Mouse (Mus musculus): ENCODE measurements around the gene Sept12.

Gene Sept12

DNA sequence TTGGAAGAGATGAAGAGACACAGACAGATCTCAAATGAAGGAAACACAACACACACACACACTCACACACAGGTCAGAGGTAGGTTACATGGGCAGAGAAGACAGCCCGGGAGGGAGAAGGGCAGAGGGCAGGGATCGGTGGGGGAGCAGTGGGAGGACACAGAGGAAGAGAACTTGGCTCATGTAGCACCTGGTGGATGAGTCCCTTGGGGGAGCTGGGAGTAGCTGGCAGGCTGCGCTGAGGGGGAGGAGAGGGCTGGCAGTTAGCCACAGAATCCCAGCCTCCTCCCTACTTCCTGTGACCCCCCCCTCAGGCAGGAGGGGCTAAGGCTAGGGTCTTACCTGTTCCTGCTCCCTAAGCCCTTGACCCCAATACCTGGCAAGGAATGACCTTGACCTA is at the start of gene Sept12:
TSS of gene Sept12 (minus strand) at position 300 of the 400 bp plus-strand sequence.
- DNase-seq (ENCODE audit: extremely low read depth, low read depth, low spot score) = no peak

DNA sequence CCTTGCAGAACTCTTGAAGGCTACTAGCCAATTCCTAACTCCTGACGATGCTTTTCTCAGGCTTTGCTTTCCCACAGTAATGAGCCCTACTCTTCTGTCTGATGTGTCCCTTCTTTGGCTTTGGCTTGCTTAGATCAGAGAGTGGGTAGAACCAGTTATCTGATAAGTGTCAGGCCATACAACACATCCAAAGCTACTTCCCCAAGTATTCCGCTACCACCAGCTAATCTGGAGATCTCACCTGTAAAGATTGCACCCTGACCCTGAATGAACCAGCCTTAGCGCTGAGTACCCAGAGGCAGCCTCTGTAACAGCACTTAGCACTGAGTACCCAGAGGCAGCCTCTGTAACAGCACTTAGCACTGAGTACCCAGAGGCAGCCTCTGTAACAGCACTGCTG is 47.7 kb upstream of the Sept12 start:
- DNase-seq (ENCODE audit: extremely low read depth, low read depth, low spot score) = no peak

DNA sequence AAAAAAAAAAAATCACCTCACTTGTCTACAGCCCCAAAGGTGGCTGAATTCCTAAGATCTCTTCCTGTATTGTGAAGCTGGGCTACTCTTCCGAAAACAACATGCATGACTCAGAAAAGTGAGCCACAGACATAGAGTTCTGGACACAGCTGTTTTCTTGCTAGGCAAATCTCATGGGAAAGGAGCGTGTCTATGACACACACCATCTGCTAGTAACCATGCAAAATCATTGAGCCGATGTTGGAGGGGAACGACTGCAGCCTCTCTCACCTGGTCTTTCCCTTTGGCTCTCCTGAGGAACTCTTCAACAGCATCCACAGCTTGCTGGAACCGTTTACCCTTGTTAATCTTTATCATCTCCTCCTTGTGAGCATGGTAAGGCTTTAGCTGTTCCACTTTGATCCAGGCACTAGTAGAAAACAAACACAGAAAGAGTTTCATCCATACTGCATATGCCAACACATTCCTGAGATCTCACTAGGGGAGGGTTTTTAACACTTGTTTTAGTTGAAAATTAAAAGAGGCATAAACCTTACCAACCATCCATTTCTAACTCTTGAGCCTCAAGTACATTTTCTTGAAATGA is 39.1 kb upstream of the Sept12 start:
- no peak for DNase-seq (ENCODE audit: extremely low read depth, low read depth, low spot score)

DNA sequence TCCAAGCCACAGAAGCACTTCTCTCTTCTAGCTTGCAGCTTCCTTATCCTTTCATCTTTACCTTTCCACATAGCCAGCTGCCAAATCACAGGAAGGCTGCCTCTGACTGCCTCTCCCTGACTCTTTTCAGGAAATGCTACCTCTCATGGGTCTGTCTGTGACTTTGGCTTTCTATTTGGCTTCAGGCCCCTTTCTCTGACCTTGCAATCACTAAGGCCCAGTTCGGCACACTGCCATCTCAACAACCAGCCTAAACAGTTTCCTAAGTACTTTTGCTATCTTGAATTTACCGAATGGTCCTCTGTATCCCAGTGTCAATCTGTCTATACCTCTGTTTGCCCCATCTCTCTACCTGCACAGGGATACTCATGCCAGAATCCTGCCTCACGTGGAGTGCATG is 37.9 kb upstream of the Sept12 start:
- no peak for DNase-seq (ENCODE audit: extremely low read depth, low read depth, low spot score)

DNA sequence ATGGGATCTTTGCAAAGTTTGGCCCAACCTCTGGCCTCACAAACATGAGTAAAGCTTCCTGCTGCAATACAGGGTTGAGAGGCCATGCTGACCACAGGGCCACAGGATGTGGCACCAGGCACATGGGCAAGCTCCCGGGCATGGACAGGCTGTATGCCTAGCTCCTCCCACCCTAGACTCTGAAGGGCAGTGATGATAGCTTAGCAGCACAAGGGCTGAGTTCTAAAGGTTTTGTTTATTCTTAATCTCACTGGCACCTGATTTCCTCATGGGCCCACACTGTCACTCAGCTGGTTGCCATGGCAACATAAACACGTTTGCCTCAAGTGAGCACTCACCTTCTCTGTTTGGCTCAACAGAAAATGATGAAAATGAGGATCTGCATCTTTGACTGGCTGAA is 32.2 kb upstream of the Sept12 start:
- no peak for DNase-seq (ENCODE audit: extremely low read depth, low read depth, low spot score)

DNA sequence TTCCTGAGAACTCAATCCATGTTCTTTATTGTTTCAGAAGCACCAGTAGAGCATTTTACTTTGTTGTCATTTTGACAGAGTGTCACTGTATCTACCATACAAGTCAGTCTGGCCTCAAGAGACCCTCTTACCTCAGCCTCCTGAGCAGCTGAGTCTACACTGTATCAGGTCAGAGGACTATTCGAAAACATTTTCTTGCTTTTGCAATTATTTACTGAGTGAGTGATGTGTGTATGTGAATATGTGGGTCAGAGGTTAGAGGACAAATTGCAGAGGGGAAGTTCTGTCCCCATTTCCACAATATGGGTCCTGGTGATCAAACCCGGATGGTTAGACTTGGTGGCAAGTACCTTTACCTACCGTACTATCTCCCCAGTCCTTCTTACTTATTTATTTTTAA is 26.4 kb upstream of the Sept12 start:
- DNase-seq (ENCODE audit: extremely low read depth, low read depth, low spot score) = no peak

DNA sequence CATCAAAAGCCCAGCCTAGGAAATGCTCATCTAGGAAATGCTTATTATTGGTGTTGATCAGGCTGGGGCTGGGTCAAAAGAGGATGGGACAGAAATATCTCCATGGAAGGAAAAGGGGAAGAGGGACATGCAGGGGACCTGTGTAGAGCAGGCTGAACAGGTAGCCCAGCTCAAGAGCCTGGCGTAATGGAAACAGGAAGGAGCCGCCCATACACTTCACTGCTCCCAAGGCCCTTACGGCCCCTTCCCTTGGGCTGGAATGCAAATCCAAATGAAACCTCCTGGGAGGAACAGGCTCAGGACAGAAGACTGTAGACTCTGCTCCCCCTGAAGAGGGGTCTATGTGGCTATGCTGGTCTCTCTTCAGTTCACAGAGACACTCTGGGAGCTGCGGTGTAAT is 16.9 kb upstream of the Sept12 start:
- no peak for DNase-seq (ENCODE audit: extremely low read depth, low read depth, low spot score)

DNA sequence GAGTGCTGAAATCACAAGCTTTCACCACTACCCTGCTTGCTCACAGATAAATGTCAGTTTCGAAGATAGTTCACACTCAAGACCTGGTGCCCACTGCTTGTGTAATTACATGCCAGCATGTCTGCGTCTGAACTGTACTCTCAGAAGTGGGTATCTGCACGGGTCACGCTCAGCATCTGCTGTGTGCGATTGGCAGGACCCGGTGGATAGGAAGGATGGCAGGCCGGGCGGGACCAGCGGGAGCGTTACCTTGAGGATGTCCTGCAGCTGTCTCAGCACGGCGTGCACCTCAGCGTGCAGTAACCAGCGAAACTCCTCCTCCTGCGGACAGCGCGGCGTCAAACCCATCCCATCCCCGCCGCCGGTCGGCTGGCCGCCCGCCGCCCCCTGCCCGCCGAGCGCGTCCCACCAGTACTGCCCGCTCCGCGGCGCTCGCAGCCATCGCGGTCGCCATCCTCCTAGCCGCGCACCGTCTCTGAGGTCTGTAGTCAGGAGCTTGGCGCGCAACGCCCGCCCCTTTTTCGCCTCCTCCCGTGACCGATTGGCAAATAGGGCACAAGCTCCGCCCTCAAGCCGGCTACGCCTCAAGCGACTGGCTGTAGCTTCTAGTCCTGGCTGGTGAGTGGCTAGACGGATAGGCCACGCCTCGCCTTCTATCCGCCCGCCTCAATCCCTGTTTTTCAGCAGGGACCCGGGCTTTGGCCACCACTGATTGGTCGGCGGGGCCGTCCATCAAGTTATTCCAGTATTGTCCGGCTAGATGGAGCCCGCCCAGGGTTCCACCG is 15.6 kb upstream of the Sept12 start, which contains the start of gene Rogdi:
TSS of gene Rogdi (minus strand) at position 500 of the 785 bp plus-strand sequence.
- DNase-seq (ENCODE audit: extremely low read depth, low read depth, low spot score) = peak; percentile 86

DNA sequence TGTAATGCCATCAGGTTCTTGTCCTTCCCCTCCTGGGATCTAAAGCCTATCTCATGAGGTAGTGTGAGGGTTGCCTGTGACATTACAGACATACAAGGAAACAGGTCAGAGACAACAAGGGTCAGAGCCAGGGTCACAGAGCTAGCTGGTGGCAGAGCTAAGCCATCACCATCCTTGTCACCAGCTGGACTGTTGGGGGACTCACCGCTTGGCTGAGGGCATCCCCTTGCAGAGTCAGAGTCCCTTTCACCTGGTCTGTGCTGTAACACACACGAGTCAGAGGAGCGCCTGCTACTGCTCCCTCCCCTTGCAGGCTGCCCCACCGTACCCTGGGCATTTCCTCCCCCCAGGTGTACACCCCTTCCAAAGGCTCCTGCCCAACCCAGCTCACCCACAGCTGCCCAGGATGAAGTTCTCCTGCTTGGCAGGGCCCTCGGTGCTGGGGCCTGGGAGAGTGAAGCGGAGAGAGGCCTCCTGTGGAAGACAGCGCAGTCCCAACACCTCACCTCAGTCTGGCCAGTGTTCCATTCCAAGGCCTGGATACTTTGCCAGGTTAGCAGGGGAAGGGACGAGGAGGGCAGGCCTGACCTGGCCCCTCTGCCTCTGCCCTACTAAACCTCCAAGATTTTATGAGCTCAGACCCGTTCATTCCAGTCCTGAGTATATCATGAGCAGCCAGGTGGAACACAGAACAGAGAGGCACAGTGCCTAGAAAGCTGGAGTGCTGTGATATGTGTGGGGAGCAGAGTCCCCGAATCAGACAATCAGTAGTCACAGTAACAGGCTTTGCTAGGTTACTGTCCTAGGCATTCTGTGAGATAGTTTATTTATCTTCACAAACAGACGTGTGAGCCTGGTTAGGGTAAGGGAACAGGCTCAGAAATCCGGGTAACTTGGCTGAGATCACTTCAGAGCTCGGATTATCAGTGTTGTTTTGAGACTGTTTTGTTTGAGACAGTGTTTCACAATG is 14.7 kb upstream of the Sept12 start:
- DNase-seq (ENCODE audit: extremely low read depth, low read depth, low spot score) = no peak

DNA sequence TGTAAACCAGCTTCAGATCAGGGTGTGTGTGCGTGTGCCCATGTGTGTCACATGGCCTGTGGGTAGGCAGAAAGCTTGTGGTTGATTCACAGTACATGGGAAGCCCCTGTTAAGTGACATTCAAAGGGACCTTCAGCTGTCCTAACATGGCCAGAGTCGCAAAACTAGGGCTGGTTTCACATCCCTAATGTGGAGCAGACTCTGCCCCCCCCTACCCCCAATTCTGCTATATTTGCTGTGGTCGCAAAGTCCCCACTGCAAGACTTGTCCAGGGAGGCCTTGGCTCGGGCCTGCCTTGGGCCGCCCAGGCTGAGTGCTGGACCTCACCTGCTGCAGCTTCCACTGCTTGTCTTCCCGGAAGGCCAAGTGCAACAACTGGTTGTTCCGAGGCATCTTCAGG is 13.6 kb upstream of the Sept12 start:
- no peak for DNase-seq (ENCODE audit: extremely low read depth, low read depth, low spot score)

DNA sequence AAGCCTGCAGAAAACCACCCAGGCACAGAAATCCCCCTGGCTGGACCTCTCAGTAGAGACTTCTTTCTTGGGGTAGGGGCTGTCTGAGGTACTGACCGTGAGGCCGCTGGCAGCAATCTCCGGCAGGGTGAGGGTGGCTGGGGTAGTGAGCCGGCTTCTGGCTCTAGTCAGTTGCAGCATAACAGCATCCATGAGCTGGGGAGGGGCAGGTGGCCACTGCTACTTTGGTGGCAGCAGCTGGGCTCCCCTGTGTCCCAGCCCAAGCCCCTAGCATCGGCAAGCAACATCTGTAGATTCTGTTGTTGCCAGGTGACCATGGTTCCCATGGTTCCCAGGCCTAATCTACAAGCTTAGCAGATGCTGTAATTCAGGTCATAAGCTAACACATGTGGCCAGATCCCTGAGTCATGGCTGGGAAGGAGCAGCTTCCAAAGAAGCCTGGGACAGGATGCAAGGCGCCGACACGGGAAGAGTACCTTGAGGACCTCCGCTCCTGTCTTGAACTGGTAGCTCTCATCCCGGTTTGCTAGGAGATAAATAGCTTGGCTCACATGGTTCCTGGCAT is 12.8 kb upstream of the Sept12 start:
- DNase-seq (ENCODE audit: extremely low read depth, low read depth, low spot score) = no peak

DNA sequence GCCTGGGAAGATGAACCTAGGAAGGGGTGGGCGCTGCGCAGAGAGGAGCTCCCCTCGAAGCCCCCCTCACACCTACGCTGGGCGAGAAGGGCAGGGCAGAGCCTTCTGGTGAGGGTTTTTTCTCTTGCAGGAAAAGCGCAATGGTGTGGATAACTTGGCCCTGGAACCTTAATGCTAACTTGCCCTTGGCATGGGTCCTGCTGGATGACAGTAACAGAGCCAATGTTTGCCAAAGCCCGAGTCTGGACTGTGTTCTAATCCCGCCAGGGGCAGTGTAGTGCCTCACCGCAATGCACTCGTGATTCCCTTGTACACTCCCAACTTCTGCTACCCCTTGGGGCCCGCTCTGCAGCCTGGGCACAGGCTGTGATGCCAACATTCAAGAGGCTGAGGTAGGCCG is 10.4 kb upstream of the Sept12 start:
- DNase-seq (ENCODE audit: extremely low read depth, low read depth, low spot score) = peak; percentile 26

DNA sequence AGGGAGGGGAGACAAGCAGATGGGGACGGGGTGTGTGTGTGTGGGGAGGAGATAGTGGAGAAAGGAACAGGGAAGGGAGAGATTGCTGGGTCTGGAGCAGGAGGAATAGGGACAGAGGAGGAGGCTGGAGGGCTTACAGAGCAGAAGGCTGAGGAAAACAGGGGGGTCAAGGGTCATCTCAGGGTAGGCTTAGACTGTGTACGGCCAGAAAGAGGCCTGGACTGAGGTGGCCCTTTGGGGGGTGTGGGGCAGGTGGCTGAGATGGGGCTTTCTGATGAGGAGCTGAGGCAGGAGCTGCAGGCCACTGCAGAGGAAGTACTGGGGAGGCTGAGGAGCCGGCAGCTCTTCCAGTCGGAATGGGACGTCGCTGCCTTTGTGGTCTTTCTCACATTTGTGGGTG is 9.8 kb upstream of the Sept12 start:
- DNase-seq (ENCODE audit: extremely low read depth, low read depth, low spot score) = no peak

DNA sequence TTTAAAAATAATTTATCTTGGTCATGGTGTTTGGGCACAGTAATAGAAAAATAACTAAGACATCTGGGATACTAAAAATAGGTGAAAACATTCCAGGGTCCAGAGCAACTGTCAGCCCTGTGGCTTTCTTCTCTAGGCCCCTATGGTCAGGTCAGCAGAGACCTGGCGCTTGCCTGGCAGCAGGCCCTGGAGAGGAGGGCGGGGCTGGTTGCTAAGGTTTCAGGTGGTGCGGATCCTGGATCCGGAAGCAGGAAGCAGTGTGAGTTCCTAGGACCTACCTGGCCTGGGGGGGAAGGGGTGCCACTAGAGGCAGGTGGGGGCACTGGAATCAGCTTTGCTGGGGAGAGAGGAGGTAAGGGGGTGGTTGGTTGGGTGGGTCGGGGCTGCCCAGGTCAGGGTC is 9.4 kb upstream of the Sept12 start, which contains the start of gene Smim22:
TSS of gene Smim22 (plus strand) at position 222 of the 400 bp plus-strand sequence.
- no peak for DNase-seq (ENCODE audit: extremely low read depth, low read depth, low spot score)

DNA sequence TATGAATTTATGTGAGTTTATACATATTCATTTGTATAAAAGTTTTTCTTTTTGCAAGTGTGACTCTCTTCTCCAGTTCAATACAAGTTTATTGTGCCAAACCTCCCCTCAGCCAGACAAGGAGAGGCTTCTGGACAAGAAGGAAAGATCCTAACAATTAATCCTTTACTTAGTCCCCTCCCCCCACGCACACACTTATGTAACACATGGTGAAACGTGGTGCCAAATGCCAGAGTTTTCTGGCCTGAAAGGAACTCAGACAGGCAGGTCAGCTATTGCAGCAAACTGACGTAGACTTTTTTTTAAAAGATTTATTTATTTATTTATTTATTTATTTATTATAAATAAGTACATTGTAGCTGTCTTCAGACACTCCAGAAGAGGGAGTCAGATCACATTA is 3.0 kb upstream of the Sept12 start:
- DNase-seq (ENCODE audit: extremely low read depth, low read depth, low spot score) = peak; percentile 30

DNA sequence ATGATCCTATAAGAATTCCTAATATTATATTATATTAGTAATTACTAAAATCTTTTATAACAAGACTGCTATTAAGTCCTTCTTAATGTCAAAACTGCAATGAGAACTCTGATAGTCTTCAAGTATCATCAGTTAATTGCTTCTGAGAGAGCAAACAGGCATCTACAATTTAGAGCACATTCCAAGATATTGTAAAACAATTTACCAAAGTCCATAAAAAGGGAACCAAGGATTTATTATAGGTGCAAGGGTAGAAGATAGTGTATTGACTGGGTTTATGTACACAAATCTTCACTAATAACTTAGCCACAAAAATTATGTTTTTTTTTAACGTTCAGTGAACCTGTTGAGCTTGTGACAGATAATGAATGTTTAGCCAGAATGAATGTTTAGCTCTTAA is 1.3 kb upstream of the Sept12 start:
- DNase-seq (ENCODE audit: extremely low read depth, low read depth, low spot score) = no peak

DNA sequence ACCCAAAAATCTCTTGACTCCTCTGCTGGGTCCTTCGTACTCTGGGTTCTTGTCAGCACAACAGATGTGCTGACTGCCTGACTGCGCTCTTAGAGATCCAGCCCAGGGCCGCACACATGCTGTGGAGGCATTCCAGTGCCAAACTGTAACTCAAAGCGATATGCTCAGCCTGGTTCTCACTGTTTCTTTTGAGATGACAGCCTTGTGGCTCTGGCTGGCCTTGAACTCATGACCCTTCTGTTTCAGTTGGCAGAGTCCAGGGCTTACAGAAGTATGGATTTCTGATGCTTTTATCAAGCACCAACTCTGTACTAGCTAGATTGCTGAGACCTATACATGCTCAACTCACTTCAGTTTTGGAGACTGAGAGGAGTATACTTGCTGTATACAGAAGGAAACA is 4.4 kb downstream of the Sept12 start:
- DNase-seq (ENCODE audit: extremely low read depth, low read depth, low spot score) = no peak

DNA sequence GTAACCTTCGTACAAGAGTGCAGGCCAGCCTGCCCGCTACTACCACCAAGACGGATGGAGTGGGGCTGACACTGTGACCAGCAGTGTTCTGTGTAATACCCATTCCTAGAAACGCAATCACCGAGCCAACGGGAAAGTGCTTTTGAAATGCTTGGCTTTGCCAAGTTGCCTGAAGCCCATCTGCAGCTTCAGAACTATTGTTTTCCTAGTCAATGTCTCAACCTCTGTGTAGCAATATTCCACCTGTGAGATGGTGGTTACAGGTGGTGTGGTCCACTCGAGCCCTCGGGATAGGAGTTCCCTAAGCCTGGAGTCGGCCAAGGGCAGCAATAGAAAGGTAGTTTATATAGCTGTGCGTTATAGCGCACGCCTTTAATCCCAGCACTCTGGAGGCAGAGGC is 12.9 kb downstream of the Sept12 start:
- DNase-seq (ENCODE audit: extremely low read depth, low read depth, low spot score) = peak; percentile 82

DNA sequence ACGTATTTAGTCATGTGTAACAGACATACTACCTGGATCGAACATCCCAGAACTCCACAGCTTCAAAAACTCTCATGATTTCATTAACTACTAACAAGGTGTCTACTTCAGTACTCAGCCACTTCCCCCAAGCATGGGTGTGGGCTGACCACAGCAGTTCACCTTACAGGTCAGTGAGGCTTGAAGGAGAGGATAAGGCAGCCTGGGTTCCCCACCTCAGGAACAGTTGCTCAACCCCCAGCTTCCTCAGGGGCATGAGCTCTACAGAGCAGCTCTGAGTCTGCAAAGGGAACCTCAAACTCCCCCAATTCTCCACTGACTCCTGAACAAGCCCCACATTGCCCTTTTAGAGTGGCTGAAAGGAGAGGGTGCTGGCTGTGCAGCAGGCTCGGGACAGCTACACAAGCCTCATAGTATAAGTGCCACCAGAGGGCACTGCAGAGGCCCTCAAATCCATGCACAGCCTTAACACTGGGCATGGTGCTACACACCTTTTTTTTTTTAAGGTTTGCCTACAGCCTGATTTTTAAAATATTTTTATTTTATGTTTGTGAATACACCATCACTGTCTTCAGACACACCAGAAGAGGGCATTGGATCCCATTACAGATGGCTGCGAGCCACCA is 17.8 kb downstream of the Sept12 start:
- no peak for DNase-seq (ENCODE audit: extremely low read depth, low read depth, low spot score)

DNA sequence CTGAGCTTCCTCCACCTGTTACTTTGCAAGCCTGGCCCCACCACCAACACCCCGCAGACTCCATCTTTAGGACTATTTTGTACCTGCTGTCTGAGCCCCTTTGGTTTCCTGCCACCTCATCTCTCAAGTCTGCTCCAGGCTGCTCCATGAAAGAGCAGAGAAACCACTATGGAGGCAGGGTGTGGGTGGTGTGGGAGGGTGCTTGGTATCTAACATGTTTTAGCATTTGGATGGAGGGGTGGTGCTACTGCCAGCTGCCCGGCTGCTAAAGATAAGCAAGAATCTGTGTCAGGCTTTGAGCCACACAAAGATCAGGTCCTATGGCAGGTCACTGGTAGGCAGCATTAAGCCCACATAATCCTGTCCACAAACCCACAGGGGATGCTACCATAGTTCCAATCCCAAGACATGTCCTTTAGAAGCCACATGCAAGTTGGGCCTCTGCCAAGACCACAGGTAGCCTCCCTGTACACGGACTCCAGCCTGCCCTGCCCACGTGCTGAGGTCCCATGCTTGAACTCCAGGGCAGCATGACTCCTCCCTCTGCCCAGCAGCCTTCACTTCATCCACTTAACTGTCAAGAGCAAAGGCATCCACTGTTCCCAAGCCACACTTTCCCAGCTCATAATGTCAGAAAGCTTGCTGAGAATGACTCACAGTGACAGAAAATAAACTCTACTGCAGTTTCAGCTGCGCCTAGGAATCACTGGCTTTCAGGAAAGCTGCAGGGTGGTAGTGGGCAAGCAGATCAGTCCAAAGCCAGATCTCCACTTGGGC is 19.2 kb downstream of the Sept12 start:
- DNase-seq (ENCODE audit: extremely low read depth, low read depth, low spot score) = no peak

All from fat pad, adult 2 months (tissue).